Mouse (Mus musculus) bone marrow macrophage, adult 2 months (primary cell): ENCODE measurements around the gene Gimap3. TPM values are rescaled to one million over a fixed set of nuclear protein-coding genes. Genes with fewer than 3 reads are reported as not detected.

Experiments
- H3K27ac ChIP-seq: 2 replicates; pipeline ENCODE4 v1.5.1; 2012; ENCODE audit warnings: low read depth, low read length; ENCODE audit not compliant: insufficient read depth
- H3K4me1 ChIP-seq: 2 replicates; pipeline ENCODE4 v1.6.1; 2012; ENCODE audit warnings: low read length; ENCODE audit not compliant: control insufficient read depth, insufficient read depth
- H3K4me3 ChIP-seq: 2 replicates; pipeline ENCODE4 v1.5.1; 2012; ENCODE audit warnings: mild to moderate bottlenecking, low read length, moderate library complexity; ENCODE audit not compliant: insufficient read depth
- CTCF ChIP-seq: IDR thresholded peaks from 2 replicates; pipeline ENCODE4 v1.5.1; 2012; ENCODE audit warnings: low read depth, mild to moderate bottlenecking, low read length, moderate library complexity
- POLR2A ChIP-seq: IDR thresholded peaks from 2 replicates; pipeline ENCODE4 v1.6.1; 2012; ENCODE audit warnings: mild to moderate bottlenecking, low read depth, low read length, borderline replicate concordance
- polyA plus RNA-seq: library from polyadenylated mRNA; stranded (reverse); fragments of >200 nt; gene quantifications from 2 replicates; pipeline ENCODE4 v1.2.4, GENCODE M21; 2012; ENCODE audit not compliant: missing spikeins, insufficient read depth, insufficient read length

Gene Gimap3
- polyA plus RNA-seq, 1 experiment: not detected

GRCm38 (mm10) chr6:48745490-48745889 is 25.2 kb downstream of the Gimap3 start:
- Histone ChIP-seq H3K4me3 (no peak overlapping the region), H3K4me1 (no peaks in the 10 kb centered on the region), H3K27ac (no peak overlapping the region)
- TF ChIP-seq POLR2A (no peak), CTCF (no peak)

- TF ChIP-seq CTCF (no peak), POLR2A (no peak)
- no peak overlapping the region for H3K4me3 ChIP-seq
- H3K27ac ChIP-seq: no peak overlapping the region
- H3K4me1 ChIP-seq: no peaks in the 10 kb centered on the region
Measured at GRCm38 (mm10) chr6:48742422-48743351, 28.0 kb downstream of the Gimap3 start.

GRCm38 (mm10) chr6:48741711-48742206 is 28.9 kb downstream of the Gimap3 start:
- Histone ChIP-seq H3K4me1 (no peaks in the 10 kb centered on the region), H3K27ac (no peak overlapping the region), H3K4me3 (no peak overlapping the region)
- TF ChIP-seq CTCF (no peak), POLR2A (no peak)

GRCm38 (mm10) chr6:48741273-48741672 is 29.4 kb downstream of the Gimap3 start:
- H3K4me1 ChIP-seq: no peaks in the 10 kb centered on the region
- H3K4me3 ChIP-seq: no peak overlapping the region
- no peak overlapping the region for H3K27ac ChIP-seq
- no peak for TF ChIP-seq POLR2A
- no peak for TF ChIP-seq CTCF

- no peaks in the 10 kb centered on the region for H3K4me1 ChIP-seq
- H3K27ac ChIP-seq: no peak overlapping the region
- H3K4me3 ChIP-seq: no peak overlapping the region
- no peak for TF ChIP-seq CTCF
Measured at GRCm38 (mm10) chr6:48740501-48741169, 30.0 kb downstream of the Gimap3 start.

- Histone ChIP-seq H3K4me3 (no peak overlapping the region), H3K27ac (no peak overlapping the region), H3K4me1 (no peaks in the 10 kb centered on the region)
- TF ChIP-seq CTCF: no peak
- no peak for TF ChIP-seq POLR2A
Measured at GRCm38 (mm10) chr6:48739780-48740055, 30.9 kb downstream of the Gimap3 start.

- H3K27ac ChIP-seq: no peak within 1 kb of the TSS
- H3K4me1 ChIP-seq: no peaks in the 10 kb centered on the region
- peak within 1 kb of the TSS; percentile 18 for H3K4me3 ChIP-seq
- TF ChIP-seq POLR2A: no peak
- TF ChIP-seq CTCF: no peak
Measured at GRCm38 (mm10) chr6:48738961-48739779, 31.5 kb downstream of the Gimap3 start, which contains the start of gene Gimap1. Gene Gimap1, plus strand, starts transcription at chr6:48739054.

GRCm38 (mm10) chr6:48737688-48738087 is 33.0 kb downstream of the Gimap3 start:
- no peaks in the 10 kb centered on the region for H3K4me1 ChIP-seq
- TF ChIP-seq POLR2A (no peak), CTCF (no peak)
- no peak overlapping the region for H3K4me3 ChIP-seq
- no peak overlapping the region for H3K27ac ChIP-seq

GRCm38 (mm10) chr6:48737053-48737452 is 33.6 kb downstream of the Gimap3 start:
- Histone ChIP-seq H3K4me3 (no peak overlapping the region), H3K27ac (no peak overlapping the region), H3K4me1 (no peaks in the 10 kb centered on the region)
- TF ChIP-seq CTCF: no peak
- TF ChIP-seq POLR2A: no peak
